Mouse (Mus musculus) neural tube, embryonic 13.5 days (tissue): ENCODE data around the gene Gse1. TPM values are rescaled to one million over a fixed set of nuclear protein-coding genes. Genes with fewer than 3 reads are reported as not detected.

Experiments
- ATAC-seq: fragments of 200-750 bp; cut with Nextera tagmentation; 2 replicates; pipeline ENCODE4 v1.8.0; 2017; ENCODE audit warnings: low read depth, mild to moderate bottlenecking, moderate TSS enrichment, moderate library complexity
- H3K27ac ChIP-seq: fragments of 300-500 bp; sonication (generic); replicated peaks from 2 replicates; pipeline ENCODE4 v1.5.1; 2015; ENCODE audit warnings: moderate library complexity, mild to moderate bottlenecking, inconsistent platforms
- H3K27me3 ChIP-seq: fragments of 300-500 bp; sonication (generic); 2 replicates; pipeline ENCODE4 v1.6.1; 2015; ENCODE audit warnings: mild to moderate bottlenecking, inconsistent platforms
- H3K36me3 ChIP-seq: fragments of 300-500 bp; sonication (generic); 2 replicates; pipeline ENCODE4 v1.6.1; 2015; ENCODE audit warnings: mild to moderate bottlenecking, inconsistent platforms
- H3K4me1 ChIP-seq: fragments of 300-500 bp; sonication (generic); replicated peaks from 2 replicates; pipeline ENCODE4 v1.6.1; 2015; ENCODE audit warnings: inconsistent platforms
- H3K4me2 ChIP-seq: fragments of 300-500 bp; sonication (generic); 2 replicates; pipeline ENCODE4 v1.6.1; 2015; ENCODE audit warnings: inconsistent platforms, mild to moderate bottlenecking, moderate library complexity
- H3K4me3 ChIP-seq: fragments of 300-500 bp; sonication (generic); 2 replicates; pipeline ENCODE4 v1.5.1; 2015; ENCODE audit warnings: mild to moderate bottlenecking, inconsistent platforms
- H3K9ac ChIP-seq: fragments of 300-500 bp; sonication (generic); 2 replicates; pipeline ENCODE4 v1.6.1; 2015; ENCODE audit warnings: moderate library complexity, mild to moderate bottlenecking, inconsistent platforms
- H3K9me3 ChIP-seq: fragments of 300-500 bp; sonication (generic); 2 replicates; pipeline ENCODE4 v1.6.1; 2016; ENCODE audit warnings: inconsistent platforms
- WGBS: fragments of 180-500 bp; shearing (Covaris S2); methylation state at CpG from one replicate; pipeline ENCODE4 v1.1.7; 2015; 5-methylcytosine and 5-hydroxymethylcytosine counted together
- polyA plus RNA-seq: library from polyadenylated mRNA; unstranded; fragments of >200 nt; fragmentation: Nextera tagmentation; extraction: Ambion mirVana; gene quantifications from 2 replicates; pipeline ENCODE4 v1.2.1, GENCODE M21; 2015

Gse1 gene
- polyA plus RNA-seq, 1 experiment from 2014 or later = 17.1 TPM

DNA sequence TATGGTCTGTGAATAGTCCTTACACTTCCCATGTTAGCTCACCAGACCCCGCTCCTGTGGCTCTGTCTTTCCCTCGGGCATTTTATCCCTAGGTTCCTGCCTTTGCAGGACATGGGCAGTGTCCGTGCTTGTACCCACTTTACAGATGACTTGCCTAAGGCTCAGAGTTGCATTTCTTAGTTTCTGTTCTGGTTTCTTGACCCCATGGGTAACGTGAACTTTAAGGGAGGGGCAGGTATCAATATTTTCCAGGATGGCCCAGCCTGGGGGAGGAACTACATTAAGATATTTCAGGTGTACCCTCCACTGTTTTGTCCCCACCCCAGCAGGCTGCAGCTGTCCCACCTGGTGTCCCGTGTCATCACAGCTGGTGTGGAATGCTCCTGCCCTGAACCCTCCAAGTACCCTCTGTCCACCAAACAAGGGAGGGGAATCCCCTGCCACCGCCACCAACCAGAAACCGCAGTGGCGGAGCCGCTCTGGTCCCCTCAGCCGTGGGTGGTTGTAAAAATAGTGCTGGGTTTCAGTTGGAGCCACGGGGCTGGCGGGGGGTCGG is 36.2 kb downstream of the Gse1 start:
- Histone ChIP-seq H3K4me2 (peak overlapping the region; percentile 36), H3K27me3 (no peaks in the 10 kb centered on the region), H3K9me3 (no peaks in the 10 kb centered on the region), H3K9ac (peak overlapping the region; percentile 23; the same call in 1 of the 2 replicates), H3K4me1 (peaks cover 82% of the 10 kb centered on the region), H3K36me3 (no peaks in the 10 kb centered on the region), H3K4me3 (no peak overlapping the region), H3K27ac (peak overlapping the region; percentile 90)
- WGBS = 26% methylated on average over 13 of the region's 13 CpGs
- ATAC-seq = peak; percentile 30; the same call in 1 of the 2 replicates

DNA sequence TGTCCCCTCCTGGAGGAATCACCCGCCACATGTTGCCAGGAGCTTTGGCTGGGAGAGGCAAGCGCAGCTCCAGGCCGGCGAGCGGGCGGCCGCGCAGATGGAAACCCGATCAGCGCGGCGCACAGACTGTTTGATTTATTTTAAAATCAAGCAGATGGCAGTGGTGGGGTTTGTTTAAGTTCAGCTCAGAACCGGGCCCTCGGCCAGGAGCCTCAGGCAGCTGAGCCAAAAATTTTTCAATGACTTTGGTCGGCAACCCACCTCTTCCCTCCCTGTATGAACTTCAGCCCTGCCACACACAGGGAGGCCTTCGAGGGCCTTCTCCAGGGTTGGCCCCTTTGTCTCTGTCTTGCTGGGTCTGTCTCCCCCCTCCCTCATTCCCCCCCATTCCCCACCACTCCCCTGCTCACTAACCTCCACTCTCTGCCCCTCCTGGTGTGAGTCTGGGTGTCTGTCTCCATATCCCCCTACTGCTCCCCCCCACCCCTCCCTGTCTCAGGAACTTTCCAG is 36.7 kb downstream of the Gse1 start:
- 2% methylated on average over 16 of the region's 16 CpGs for WGBS
- Histone ChIP-seq H3K27ac (peak overlapping the region; percentile 90), H3K4me2 (peak overlapping the region; percentile 36), H3K36me3 (no peaks in the 10 kb centered on the region), H3K27me3 (no peaks in the 10 kb centered on the region), H3K4me1 (peaks cover 86% of the 10 kb centered on the region), H3K9ac (peak overlapping the region; percentile 23; the same call in 1 of the 2 replicates), H3K9me3 (no peaks in the 10 kb centered on the region), H3K4me3 (no peak overlapping the region)
- ATAC-seq = peak; percentile 74

DNA sequence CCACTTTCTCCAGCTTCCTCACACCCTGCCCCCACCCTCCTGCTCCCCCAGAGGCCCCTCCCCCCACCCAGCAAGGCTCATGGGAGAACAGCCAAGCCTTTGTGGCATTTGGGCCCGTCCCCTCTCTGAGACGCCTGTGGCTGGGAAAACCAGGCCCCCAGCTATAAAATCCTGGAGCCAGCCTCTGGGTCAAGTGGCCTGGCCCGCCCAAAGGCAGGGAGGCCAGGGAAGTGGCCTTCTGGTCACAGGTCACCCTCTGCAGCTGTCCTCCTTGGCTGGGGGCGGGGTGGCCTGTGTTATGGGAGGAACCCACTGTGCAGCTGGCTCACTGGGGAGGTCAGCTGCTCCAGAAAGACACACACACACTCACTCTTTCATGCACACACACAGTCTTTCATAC is 37.2 kb downstream of the Gse1 start:
- Histone ChIP-seq H3K27ac (peak overlapping the region; percentile 90), H3K4me1 (peaks cover 87% of the 10 kb centered on the region), H3K4me3 (no peak overlapping the region), H3K9me3 (no peaks in the 10 kb centered on the region), H3K27me3 (no peaks in the 10 kb centered on the region), H3K9ac (0 out of 2 replicates have a peak overlapping the region, but pooled peaks have one; percentile 41), H3K4me2 (no peak overlapping the region), H3K36me3 (no peaks in the 10 kb centered on the region)
- 10% methylated on average over 4 of the region's 4 CpGs for WGBS
- ATAC-seq = peak; percentile 40

DNA sequence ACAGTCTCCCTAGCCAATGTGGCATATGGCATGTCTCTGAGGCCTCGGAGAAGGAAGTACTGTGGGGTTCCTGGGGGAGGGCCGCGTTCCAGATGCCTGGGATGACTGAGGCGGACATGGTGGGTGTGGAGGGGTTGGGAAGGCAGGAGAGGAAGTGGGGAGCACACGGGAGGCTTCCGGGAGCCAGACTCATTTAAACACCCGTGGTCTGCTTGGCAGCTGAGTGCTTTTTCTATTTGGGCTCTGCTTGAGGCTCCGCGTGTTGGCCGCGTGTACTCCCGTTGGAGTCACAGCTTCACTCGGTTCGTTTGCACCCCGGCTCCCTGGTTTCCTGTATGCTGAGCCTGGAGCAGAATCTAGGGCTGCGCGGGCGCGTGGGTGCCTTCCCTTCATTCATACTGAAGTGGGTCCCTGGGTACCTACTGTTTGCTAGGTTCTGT is 40.3 kb downstream of the Gse1 start:
- ATAC-seq = no peak
- no peak overlapping the region for H3K4me3 ChIP-seq
- H3K27me3 ChIP-seq = no peaks in the 10 kb centered on the region
- H3K36me3 ChIP-seq = no peaks in the 10 kb centered on the region
- H3K4me1 ChIP-seq = peaks cover 81% of the 10 kb centered on the region
- no peak overlapping the region for H3K9ac ChIP-seq
- H3K4me2 ChIP-seq = no peak overlapping the region
- H3K27ac ChIP-seq = peak overlapping the region; percentile 46
- H3K9me3 ChIP-seq = no peaks in the 10 kb centered on the region
- WGBS = 59% methylated on average over 19 of the region's 19 CpGs

DNA sequence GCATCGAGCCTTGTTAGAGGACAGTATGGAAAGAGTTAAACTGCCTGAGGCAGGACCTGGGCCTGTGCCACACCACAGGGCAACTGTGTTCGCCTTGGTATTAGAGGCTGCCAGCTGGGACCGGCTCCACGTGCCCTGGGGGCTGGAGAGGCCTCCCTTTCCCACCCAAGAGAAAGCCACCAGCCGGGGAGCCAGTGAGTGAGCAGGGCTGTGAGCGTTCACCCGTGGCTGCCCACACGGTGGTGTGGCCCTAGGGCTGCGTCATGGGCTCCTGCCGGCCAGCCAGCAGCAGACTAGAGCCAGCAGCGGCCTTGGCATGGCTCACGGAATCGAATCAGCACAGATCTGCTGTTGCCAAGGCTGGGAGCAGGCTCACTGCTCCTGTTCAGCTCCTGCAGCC is 42.2 kb downstream of the Gse1 start:
- H3K9me3 ChIP-seq = no peaks in the 10 kb centered on the region
- peak overlapping the region; percentile 54 for H3K27ac ChIP-seq
- H3K9ac ChIP-seq = peak overlapping the region; percentile 45
- ATAC-seq = peak; percentile 40
- H3K4me3 ChIP-seq = no peak overlapping the region
- H3K4me2 ChIP-seq = no peak overlapping the region
- H3K27me3 ChIP-seq = no peaks in the 10 kb centered on the region
- peaks cover 70% of the 10 kb centered on the region for H3K4me1 ChIP-seq
- 36% methylated on average over 13 of the region's 13 CpGs for WGBS
- H3K36me3 ChIP-seq = no peaks in the 10 kb centered on the region

DNA sequence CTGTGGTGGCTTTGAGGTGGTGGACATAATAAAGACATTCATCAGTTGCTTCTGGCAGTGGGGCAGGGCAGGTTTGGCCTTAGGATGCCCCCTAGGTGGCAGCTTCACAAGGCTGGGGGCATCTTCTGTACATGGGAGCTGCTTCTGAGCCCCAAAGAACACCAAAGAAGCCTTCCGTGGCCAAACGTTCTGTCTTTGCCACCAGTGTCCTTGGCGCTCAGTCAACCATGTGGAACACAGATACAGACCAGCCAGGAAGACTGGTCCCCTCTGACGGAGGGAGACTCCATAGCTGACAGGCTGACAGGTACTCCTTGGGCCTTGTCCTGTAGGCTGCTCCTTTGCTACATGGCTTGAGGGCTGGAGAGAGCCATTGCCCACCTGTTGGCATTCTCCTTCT is 45.2 kb downstream of the Gse1 start:
- Histone ChIP-seq H3K27ac (no peak overlapping the region), H3K36me3 (no peaks in the 10 kb centered on the region), H3K27me3 (0 out of 2 replicates have a peak, but pooled peaks cover 4% of the 10 kb centered on the region), H3K9ac (no peak overlapping the region), H3K9me3 (no peaks in the 10 kb centered on the region), H3K4me2 (no peak overlapping the region), H3K4me1 (peaks cover 70% of the 10 kb centered on the region), H3K4me3 (no peak overlapping the region)
- ATAC-seq = no peak
- 86% methylated on average over 4 of the region's 4 CpGs for WGBS

DNA sequence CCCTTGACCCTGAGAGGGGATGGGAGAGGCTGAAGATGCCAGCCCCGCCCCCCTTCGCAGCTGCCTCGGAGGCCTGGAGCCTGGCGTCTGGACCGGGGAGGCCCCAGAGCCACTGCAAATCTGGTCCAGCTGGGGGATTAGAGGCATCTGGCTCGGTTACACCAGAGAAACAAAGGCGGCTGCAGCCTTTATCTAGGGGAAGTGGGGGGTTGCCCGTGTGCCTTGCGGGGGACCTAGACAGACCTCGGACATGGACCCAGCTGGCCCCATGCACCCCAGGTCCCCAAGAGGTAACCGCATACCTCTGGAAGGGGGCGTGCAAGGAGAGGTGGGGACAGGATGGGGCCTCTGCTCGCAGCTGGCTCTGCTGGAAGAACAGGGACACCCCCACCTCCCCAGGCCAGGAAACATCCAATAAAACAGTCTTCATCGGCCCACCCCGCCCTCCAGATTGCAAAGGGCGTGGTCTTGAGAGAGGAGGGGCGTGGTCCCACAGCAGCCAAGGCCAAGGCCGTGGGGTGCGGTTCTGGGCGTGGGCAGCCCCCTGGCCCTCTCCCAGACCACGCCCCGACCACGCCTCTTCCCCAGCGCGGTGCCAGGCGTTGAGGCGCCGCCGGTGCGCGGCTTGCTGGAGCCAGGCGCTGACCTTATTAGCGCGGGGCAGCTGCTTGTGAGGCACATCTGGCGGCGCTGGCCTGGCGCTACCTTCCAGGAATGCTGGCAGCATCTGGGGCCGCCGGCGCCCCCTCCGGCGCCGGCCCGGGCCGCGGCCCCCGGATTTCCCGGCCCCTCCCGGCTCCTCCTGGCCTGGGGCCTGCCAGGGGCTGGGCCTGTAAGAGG is 48.0 kb downstream of the Gse1 start:
- H3K9ac ChIP-seq = peak overlapping the region; percentile 70
- peak overlapping the region; percentile 36 for H3K4me3 ChIP-seq
- under 1% methylated on average over 49 of the region's 49 CpGs for WGBS
- peak; percentile 71 for ATAC-seq
- H3K27me3 ChIP-seq = 0 out of 2 replicates have a peak, but pooled peaks cover 8% of the 10 kb centered on the region
- peak overlapping the region; percentile 90 for H3K27ac ChIP-seq
- H3K4me1 ChIP-seq = peaks cover 54% of the 10 kb centered on the region
- no peaks in the 10 kb centered on the region for H3K9me3 ChIP-seq
- peak overlapping the region; percentile 70 for H3K4me2 ChIP-seq
- H3K36me3 ChIP-seq = no peaks in the 10 kb centered on the region

DNA sequence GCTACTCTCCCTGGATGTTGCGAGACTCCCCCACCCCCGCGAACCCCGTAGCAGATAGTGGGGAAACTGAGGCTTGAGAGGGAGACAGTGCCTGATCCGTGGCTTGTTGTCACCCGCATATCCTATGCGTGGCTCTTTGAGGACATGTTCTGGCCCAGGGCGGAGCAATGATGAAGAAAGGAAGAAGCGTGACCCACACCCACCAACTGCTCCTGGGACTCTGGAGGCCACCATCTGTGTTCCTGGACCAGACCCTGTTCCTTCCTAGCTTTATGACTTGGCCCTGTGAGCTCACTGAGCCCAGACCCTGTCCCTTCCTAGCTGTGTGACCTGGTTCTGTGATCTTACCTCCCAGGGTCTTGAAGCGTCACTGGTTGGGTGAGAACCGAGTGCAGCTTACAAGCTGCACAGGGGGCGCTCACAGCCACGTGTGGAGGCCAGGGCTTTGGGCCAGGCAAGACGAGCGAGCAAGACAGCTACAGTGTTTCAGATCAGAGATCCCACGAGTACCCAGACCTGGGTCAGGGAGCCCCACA is 48.7 kb downstream of the Gse1 start:
- 11% methylated on average over 16 of the region's 16 CpGs for WGBS

DNA sequence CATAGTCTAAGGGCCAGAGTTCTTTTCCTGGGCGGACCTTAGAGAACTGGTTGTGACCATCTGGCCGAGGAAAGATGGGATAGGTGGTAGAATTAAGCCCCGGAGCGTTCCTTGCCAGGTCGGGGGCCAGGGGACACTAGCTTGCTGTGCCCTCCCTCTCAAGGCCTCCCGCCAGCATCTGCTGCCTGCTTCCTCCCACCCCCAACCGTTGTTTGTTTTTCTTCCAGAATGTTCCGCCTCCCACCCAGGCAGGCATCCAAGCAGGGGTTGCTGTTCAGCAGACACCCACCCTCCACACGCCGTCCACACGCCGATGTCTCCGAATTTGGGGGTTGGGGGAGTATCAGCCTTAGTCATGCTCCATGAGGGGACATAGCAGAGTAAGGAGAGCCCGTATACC is 49.8 kb downstream of the Gse1 start:
- Histone ChIP-seq H3K9me3 (no peaks in the 10 kb centered on the region), H3K4me3 (no peak overlapping the region), H3K27ac (no peak overlapping the region), H3K36me3 (no peaks in the 10 kb centered on the region), H3K4me1 (peaks cover 61% of the 10 kb centered on the region), H3K27me3 (0 out of 2 replicates have a peak, but pooled peaks cover 8% of the 10 kb centered on the region), H3K4me2 (no peak overlapping the region), H3K9ac (peak overlapping the region; percentile 14; the same call in 1 of the 2 replicates)
- no peak for ATAC-seq
- WGBS = 72% methylated on average over 14 of the region's 14 CpGs

More for the DNA sequence above, 48.7 kb downstream of the Gse1 start:
- H3K4me2 ChIP-seq = peak overlapping the region; percentile 70
- H3K27ac ChIP-seq = peak overlapping the region; percentile 90
- ATAC-seq = peak; percentile 29
- no peaks in the 10 kb centered on the region for H3K9me3 ChIP-seq
- H3K9ac ChIP-seq = peak overlapping the region; percentile 70
- H3K4me3 ChIP-seq = peak overlapping the region; percentile 36
- H3K4me1 ChIP-seq = peaks cover 52% of the 10 kb centered on the region
- no peaks in the 10 kb centered on the region for H3K36me3 ChIP-seq
- H3K27me3 ChIP-seq = 0 out of 2 replicates have a peak, but pooled peaks cover 8% of the 10 kb centered on the region

DNA sequence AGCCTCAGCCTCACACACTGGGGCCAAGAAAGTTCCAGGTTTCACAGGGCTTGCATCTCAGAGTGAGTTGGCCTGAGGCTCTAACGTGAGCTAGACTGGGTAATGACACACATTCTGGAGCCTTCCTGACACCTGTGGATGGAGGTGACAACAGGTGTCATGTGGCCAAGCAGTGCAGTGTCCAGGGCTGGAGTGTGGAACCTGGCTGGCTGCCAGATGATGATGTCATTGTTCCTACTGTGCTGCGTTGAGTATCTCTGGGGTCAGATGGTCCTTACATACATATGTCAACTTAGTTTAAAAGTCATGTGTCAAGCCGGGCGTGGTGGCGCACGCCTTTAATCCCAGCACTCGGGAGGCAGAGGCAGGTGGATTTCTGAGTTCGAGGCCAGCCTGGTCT is 51.2 kb downstream of the Gse1 start:
- 86% methylated on average over 8 of the region's 8 CpGs for WGBS
- peaks cover 75% of the 10 kb centered on the region for H3K4me1 ChIP-seq

DNA sequence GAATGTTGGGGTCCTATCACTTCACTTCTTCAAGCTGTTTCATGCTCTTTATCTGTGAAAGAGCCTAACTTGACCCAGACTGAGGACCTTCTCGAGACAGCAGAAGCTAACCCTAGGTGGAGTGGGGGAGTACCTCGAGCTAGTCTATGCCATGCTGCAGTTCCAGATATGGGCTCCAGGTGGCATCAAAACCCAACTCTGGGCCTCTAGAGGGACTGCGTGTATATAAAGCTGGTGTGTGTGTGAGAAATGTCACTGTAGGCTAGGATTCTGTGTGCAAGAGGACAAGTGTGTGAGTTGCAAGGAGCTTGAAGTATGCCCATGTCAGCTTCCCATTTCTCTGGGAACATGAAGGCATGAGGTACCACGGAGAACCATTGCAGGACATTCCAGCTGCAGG is 53.2 kb downstream of the Gse1 start:
- Histone ChIP-seq H3K9me3 (no peaks in the 10 kb centered on the region), H3K9ac (0 out of 2 replicates have a peak overlapping the region, but pooled peaks have one; percentile 58), H3K27ac (no peak overlapping the region), H3K27me3 (peaks cover 8% of the 10 kb centered on the region; the same call in 1 of the 2 replicates), H3K36me3 (no peaks in the 10 kb centered on the region), H3K4me2 (no peak overlapping the region), H3K4me3 (no peak overlapping the region), H3K4me1 (peaks cover 79% of the 10 kb centered on the region)
- 21% methylated on average over 4 of the region's 4 CpGs for WGBS
- peak; percentile 45; the same call in 1 of the 2 replicates for ATAC-seq

More for the DNA sequence above, 51.2 kb downstream of the Gse1 start:
- Histone ChIP-seq H3K4me3 (no peak overlapping the region), H3K27ac (no peak overlapping the region), H3K4me2 (no peak overlapping the region), H3K36me3 (no peaks in the 10 kb centered on the region), H3K9ac (no peak overlapping the region), H3K9me3 (no peaks in the 10 kb centered on the region), H3K27me3 (0 out of 2 replicates have a peak, but pooled peaks cover 8% of the 10 kb centered on the region)
- no peak for ATAC-seq
